Mouse (Mus musculus) embryonic facial prominence, embryonic 11.5 days (tissue): ENCODE measurements around the gene Prdm9. TPM values are rescaled to one million over a fixed set of nuclear protein-coding genes. Genes with fewer than 3 reads are reported as not detected.

Experiments
- ATAC-seq: fragments of 200-750 bp; cut with Nextera tagmentation; replicated peaks from 2 replicates; pipeline ENCODE4 v1.8.0; 2017; ENCODE audit warnings: low read depth; ENCODE audit not compliant: insufficient number of reproducible peaks, low FRiP score, low TSS enrichment
- DNase-seq: peaks from one replicate; pipeline ENCODE4 v3.0.0-alpha.2; 2015; ENCODE audit warnings: low spot score
- H3K27ac ChIP-seq: fragments of 300-500 bp; sonication (generic); replicated peaks from 2 replicates; pipeline ENCODE4 v1.5.1; 2014; ENCODE audit warnings: mild to moderate bottlenecking, low read depth, low read length, control low read depth
- H3K27me3 ChIP-seq: fragments of 300-500 bp; sonication (generic); 2 replicates; pipeline ENCODE4 v1.6.1; 2014; ENCODE audit warnings: mild to moderate bottlenecking, low read length, moderate library complexity, mixed read lengths; ENCODE audit not compliant: control insufficient read depth, insufficient read depth
- H3K36me3 ChIP-seq: fragments of 300-500 bp; sonication (generic); replicated peaks from 2 replicates; pipeline ENCODE4 v1.6.1; 2014; ENCODE audit warnings: low read depth, mild to moderate bottlenecking, low read length, moderate library complexity, mixed read lengths; ENCODE audit not compliant: control insufficient read depth, insufficient read depth
- H3K4me1 ChIP-seq: fragments of 300-500 bp; sonication (generic); 2 replicates; pipeline ENCODE4 v1.6.1; 2014; ENCODE audit warnings: low read length, mixed read lengths; ENCODE audit not compliant: control insufficient read depth, insufficient read depth
- H3K4me2 ChIP-seq: fragments of 300-500 bp; sonication (generic); 2 replicates; pipeline ENCODE4 v1.6.1; 2014; ENCODE audit warnings: low read depth, mild to moderate bottlenecking, control low read depth, low read length, moderate library complexity
- H3K4me3 ChIP-seq: fragments of 300-500 bp; sonication (generic); 2 replicates; pipeline ENCODE4 v1.5.1; 2014; ENCODE audit warnings: low read depth, low read length, control low read depth
- H3K9ac ChIP-seq: fragments of 300-500 bp; sonication (generic); replicated peaks from 2 replicates; pipeline ENCODE4 v1.6.1; 2014; ENCODE audit warnings: mild to moderate bottlenecking, control low read depth, low read length
- H3K9me3 ChIP-seq: fragments of 300-500 bp; sonication (generic); replicated peaks from 2 replicates; pipeline ENCODE4 v1.6.1; 2016; ENCODE audit warnings: mild to moderate bottlenecking, low read length, inconsistent platforms, mixed read lengths; ENCODE audit not compliant: control insufficient read depth
- WGBS: fragments of 180-500 bp; shearing (Covaris S2); extraction: QIAGEN DNeasy Blood & Tissue Kit; methylation state at CpG from one replicate; pipeline ENCODE4 v1.1.7; 2014; 5-methylcytosine and 5-hydroxymethylcytosine counted together
- polyA plus RNA-seq: library from polyadenylated mRNA; unstranded; fragments of >200 nt; fragmentation: Nextera tagmentation; extraction: Ambion mirVana; gene quantifications from 2 replicates; pipeline ENCODE4 v1.2.1, GENCODE M21; 2014

The Prdm9 gene
- polyA plus RNA-seq, 1 experiment from 2014 or later, result 0.94 TPM

DNA sequence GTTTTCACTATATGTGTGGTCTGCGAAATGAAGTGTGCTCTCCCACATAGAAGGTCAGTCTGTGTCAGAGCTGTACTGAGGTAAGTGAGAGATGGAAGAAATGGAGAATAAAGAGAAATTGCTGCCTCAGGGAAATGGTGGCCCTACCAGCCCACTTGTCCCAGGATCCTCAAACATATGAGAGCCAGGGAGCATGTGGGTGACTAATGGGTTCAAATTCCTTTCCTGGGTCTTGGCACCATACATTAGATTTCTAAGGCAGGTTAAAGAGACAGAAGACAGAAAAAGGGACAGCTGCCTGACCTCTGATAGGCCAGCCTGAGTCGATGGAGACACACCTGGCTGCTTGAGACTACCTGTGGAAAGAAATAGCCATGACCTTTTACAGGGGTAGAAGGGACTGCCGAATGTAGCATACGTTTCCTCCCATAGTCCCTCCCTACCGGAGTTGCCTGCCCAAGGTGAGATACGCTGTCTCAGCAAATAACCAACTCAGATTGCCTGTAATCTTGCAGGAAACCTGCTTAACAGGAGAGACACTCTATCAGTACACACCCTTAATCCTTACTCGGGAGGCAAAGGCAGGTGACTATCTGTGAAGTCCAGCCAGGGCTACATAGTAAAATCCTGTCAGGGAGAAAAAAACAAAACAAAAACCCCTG is 15.4 kb upstream of the Prdm9 start:
- ATAC-seq, result no peak
- DNase-seq, result no peak
- no peak overlapping the region for H3K4me2 ChIP-seq
- no peaks in the 10 kb centered on the region for H3K36me3 ChIP-seq
- H3K9me3 ChIP-seq, result no peaks in the 10 kb centered on the region
- H3K4me1 ChIP-seq, result no peaks in the 10 kb centered on the region
- H3K27me3 ChIP-seq, result no peaks in the 10 kb centered on the region
- no peak overlapping the region for H3K27ac ChIP-seq
- 85% methylated on average over 7 of the region's 7 CpGs for WGBS
- H3K9ac ChIP-seq, result no peak overlapping the region
- no peak overlapping the region for H3K4me3 ChIP-seq

DNA sequence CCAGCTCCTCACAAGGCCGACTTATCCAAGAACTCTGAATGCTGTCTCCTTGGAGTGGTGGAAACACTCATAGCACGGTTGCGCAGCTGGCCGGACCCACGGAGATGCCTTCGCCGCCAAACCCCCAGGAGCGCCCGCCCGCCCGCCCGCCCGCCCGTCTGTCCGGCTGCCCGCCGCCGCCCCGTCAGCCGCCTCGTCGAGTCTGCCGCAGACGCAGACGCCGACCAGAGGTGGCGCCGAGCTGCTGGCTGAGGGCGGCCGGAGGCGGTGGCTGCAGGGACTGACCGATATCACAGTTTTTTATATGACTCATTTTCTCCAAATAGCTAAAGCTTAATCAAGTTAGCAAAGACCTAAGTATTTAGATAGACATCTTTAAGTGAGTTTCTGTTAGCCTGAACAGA is 13.1 kb upstream of the Prdm9 start:
- H3K9me3 ChIP-seq, result no peaks in the 10 kb centered on the region
- 0 out of 2 replicates have a peak, but pooled peaks have one; percentile 62 for ATAC-seq
- H3K36me3 ChIP-seq, result no peaks in the 10 kb centered on the region
- H3K4me2 ChIP-seq, result peak overlapping the region; percentile 5
- H3K9ac ChIP-seq, result no peak overlapping the region
- no peaks in the 10 kb centered on the region for H3K4me1 ChIP-seq
- H3K27ac ChIP-seq, result no peak overlapping the region
- 2% methylated on average over 31 of the region's 32 CpGs for WGBS
- DNase-seq, result peak; percentile 48
- no peaks in the 10 kb centered on the region for H3K27me3 ChIP-seq
- H3K4me3 ChIP-seq, result no peak overlapping the region

DNA sequence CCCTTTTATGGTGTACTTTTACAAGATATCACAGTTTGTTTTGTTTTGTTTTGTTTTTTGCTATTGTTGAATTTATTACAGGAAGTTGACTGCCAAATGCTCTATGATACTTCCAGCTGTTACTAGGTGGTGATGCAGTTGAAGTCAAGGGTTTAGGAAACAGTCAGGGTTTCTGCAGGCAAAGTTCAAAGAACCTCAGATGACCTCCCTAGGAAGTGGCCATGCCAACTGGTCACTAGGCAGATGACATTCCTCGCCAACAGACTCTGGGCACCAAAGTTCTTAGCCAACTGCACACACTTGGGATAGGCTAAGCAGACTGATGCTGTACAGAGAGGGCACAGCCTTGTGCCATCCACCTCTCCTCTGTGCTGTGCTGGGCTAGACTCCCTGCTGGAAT is 10.9 kb upstream of the Prdm9 start:
- H3K4me2 ChIP-seq, result no peak overlapping the region
- WGBS, result 60% methylated on average over 1 of the region's 1 CpGs
- DNase-seq (no peak), ATAC-seq (no peak)
- no peaks in the 10 kb centered on the region for H3K9me3 ChIP-seq
- no peak overlapping the region for H3K4me3 ChIP-seq
- no peak overlapping the region for H3K27ac ChIP-seq
- no peaks in the 10 kb centered on the region for H3K4me1 ChIP-seq
- H3K27me3 ChIP-seq, result no peaks in the 10 kb centered on the region
- H3K9ac ChIP-seq, result no peak overlapping the region
- H3K36me3 ChIP-seq, result no peaks in the 10 kb centered on the region

DNA sequence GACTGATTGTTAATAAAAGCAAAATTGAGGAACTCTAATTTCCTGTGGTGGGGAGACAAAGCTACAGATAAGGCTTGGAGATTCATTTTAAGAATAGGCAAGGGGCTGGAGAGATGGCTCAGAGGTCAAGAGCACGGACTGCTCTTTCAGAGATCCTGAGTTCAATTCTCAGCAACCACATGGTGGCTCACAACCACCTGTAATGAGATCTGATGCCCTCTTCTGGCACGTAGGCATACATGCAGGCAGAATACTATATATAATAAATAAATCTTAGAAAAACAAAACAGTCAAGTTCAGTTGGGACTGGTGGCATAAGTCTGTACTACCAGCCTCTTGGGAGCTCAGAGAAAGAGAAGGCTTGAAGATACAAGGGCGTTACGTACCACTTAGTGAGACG is 2.8 kb upstream of the Prdm9 start:
- Histone ChIP-seq H3K9me3 (no peaks in the 10 kb centered on the region), H3K27ac (no peak overlapping the region), H3K4me1 (no peaks in the 10 kb centered on the region), H3K4me3 (no peak overlapping the region), H3K4me2 (no peak overlapping the region), H3K9ac (no peak overlapping the region), H3K36me3 (no peaks in the 10 kb centered on the region), H3K27me3 (no peaks in the 10 kb centered on the region)
- DNase-seq, result no peak
- ATAC-seq, result no peak
- WGBS, result 69% methylated on average over 5 of the region's 5 CpGs

DNA sequence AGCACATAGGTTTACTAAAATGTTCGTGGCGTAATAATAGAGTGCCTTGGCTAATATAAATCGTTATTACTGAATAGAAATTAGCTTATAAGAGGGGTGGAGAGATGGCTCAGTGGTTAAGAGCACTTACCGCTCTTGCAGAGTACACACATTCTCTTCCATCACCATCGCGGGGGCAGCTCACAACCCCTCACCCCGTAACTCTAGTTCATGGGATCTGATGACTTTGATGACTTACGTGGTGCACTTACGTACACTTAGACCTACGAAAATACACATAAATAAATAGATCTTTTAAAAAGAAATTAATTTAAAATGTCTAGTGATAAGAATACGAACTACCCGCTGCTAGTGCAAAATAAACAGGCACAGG is 760 bp upstream of the Prdm9 start:
- Histone ChIP-seq H3K9me3 (no peaks in the 10 kb centered on the region), H3K4me3 (peak overlapping the region; percentile 58), H3K4me2 (peak overlapping the region; percentile 33), H3K27ac (no peak overlapping the region), H3K27me3 (no peaks in the 10 kb centered on the region), H3K9ac (peak overlapping the region; percentile 37; the same call in 1 of the 2 replicates), H3K36me3 (no peaks in the 10 kb centered on the region), H3K4me1 (no peaks in the 10 kb centered on the region)
- ATAC-seq (no peak), DNase-seq (no peak)
- 46% methylated on average over 12 of the region's 12 CpGs for WGBS

DNA sequence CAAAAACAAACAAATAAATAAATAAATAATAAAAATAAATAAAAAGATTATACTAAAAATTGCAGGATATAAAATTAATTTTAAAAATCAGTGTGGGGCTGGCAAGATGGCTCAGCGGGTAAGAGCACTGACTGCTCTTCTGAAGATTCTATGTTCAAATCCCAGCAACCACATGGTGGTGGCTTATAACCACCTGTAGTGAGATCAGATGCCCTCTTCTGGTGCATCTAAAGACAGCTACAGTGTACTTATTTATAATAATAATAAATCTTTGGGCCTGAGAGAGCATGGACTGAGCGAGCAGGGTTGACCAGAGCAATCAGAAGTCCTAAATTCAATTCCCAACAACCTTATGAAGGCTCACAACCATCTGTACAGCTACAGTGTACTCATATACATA is 4.2 kb downstream of the Prdm9 start:
- Histone ChIP-seq H3K9ac (no peak overlapping the region), H3K27ac (no peak overlapping the region), H3K4me3 (no peak overlapping the region), H3K27me3 (no peaks in the 10 kb centered on the region), H3K4me2 (no peak overlapping the region), H3K4me1 (no peaks in the 10 kb centered on the region), H3K9me3 (no peaks in the 10 kb centered on the region), H3K36me3 (no peaks in the 10 kb centered on the region)
- ATAC-seq (no peak), DNase-seq (no peak)
- 84% methylated on average over 2 of the region's 2 CpGs for WGBS

DNA sequence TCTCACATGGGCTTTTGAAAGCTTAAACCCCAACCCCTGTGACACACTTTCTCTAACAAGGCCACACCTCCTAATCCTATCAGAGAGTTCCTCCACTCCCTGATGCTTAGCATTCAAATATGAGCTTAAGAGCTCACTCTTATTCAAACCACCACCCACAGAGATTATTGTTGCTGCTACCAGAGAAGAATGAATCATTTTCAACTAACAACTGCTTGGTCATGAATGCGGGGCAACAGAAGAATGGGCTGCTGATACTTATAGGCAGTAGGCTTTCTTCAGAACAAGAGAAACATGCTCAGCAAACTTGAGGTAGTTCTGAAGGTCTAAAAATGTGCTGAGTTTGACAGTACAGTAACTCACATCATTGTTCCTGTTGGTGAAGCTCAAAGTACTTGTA is 14.4 kb downstream of the Prdm9 start:
- 60% methylated on average over 1 of the region's 1 CpGs for WGBS
- Histone ChIP-seq H3K27me3 (no peaks in the 10 kb centered on the region), H3K4me3 (no peak overlapping the region), H3K27ac (no peak overlapping the region), H3K36me3 (no peaks in the 10 kb centered on the region), H3K4me2 (no peak overlapping the region), H3K4me1 (no peaks in the 10 kb centered on the region), H3K9ac (no peak overlapping the region), H3K9me3 (no peaks in the 10 kb centered on the region)
- ATAC-seq (no peak), DNase-seq (no peak)

DNA sequence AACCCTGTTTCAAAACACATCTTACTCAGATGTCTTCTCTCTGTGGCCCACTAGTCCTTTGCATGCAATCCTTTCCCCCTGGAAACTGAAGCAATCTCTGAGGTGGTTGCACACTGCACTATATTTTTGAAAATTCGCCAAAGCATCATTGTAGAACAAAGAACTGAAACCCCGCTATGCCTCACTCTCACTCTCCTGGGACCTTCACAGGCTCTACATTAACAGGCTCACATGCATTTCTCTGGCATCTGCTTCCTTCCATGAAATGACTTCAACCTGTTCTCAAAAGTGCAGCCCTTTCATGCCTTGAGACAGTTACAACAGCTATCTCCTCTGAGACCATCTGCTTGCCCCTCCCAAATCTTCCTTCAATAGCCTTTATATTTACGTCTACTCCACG is 17.7 kb downstream of the Prdm9 start:
- Histone ChIP-seq H3K27me3 (no peaks in the 10 kb centered on the region), H3K4me1 (no peaks in the 10 kb centered on the region), H3K36me3 (no peaks in the 10 kb centered on the region), H3K9ac (no peak overlapping the region), H3K4me3 (no peak overlapping the region), H3K9me3 (no peaks in the 10 kb centered on the region), H3K4me2 (no peak overlapping the region), H3K27ac (no peak overlapping the region)
- 68% methylated on average over 4 of the region's 4 CpGs for WGBS
- ATAC-seq, result no peak
- DNase-seq, result no peak
